Mouse (Mus musculus): Measurements from ENCODE around the gene Cep112. TPM values are rescaled to one million over a fixed set of nuclear protein-coding genes. Genes with fewer than 3 reads are reported as not detected.

Cep112 gene
- polyA plus RNA-seq, 1 experiment from 2014 or later = 1.3 TPM

GRCm38 (mm10) chr11:108821771-108822170 lies 396.8 kb downstream of the Cep112 start:
- no peak overlapping the region for H3K4me2 ChIP-seq
- H3K9me3 ChIP-seq (replicated peaks) = no peaks in the 10 kb centered on the region
- no peaks in the 10 kb centered on the region for H3K36me3 ChIP-seq (replicated peaks)
- H3K27me3 ChIP-seq = no peaks in the 10 kb centered on the region
- H3K4me3 ChIP-seq (replicated peaks) = no peak overlapping the region
- ATAC-seq (ENCODE audit: insufficient read depth) = no peak
- H3K27ac ChIP-seq (replicated peaks) = no peak overlapping the region
- 55% methylated on average over 4 of the region's 4 CpGs for WGBS (ENCODE audit: insufficient replicate concordance)
- no peak overlapping the region for H3K9ac ChIP-seq
- H3K4me1 ChIP-seq (replicated peaks) = no peaks in the 10 kb centered on the region

- Histone ChIP-seq H3K4me1 (replicated peaks) (no peaks in the 10 kb centered on the region), H3K9ac (no peak overlapping the region), H3K27ac (replicated peaks) (no peak overlapping the region), H3K9me3 (replicated peaks) (no peaks in the 10 kb centered on the region), H3K4me2 (no peak overlapping the region), H3K27me3 (no peaks in the 10 kb centered on the region), H3K36me3 (replicated peaks) (no peaks in the 10 kb centered on the region), H3K4me3 (replicated peaks) (no peak overlapping the region)
- ATAC-seq (ENCODE audit: insufficient read depth) = no peak
- WGBS (ENCODE audit: insufficient replicate concordance) = 56% methylated on average over 7 of the region's 7 CpGs
Measured at GRCm38 (mm10) chr11:108822257-108822656, 397.3 kb downstream of the Cep112 start.

GRCm38 (mm10) chr11:108827321-108827720 lies 402.3 kb downstream of the Cep112 start:
- Histone ChIP-seq H3K4me2 (no peak overlapping the region), H3K4me1 (replicated peaks) (no peaks in the 10 kb centered on the region), H3K27me3 (no peaks in the 10 kb centered on the region), H3K4me3 (replicated peaks) (no peak overlapping the region), H3K27ac (replicated peaks) (no peak overlapping the region), H3K36me3 (replicated peaks) (no peaks in the 10 kb centered on the region), H3K9me3 (replicated peaks) (no peaks in the 10 kb centered on the region), H3K9ac (no peak overlapping the region)
- ATAC-seq (ENCODE audit: insufficient read depth) = no peak

GRCm38 (mm10) chr11:108828374-108829025 lies 403.5 kb downstream of the Cep112 start:
- 44% methylated on average over 4 of the region's 4 CpGs for WGBS (ENCODE audit: insufficient replicate concordance)
- Histone ChIP-seq H3K27ac (replicated peaks) (no peak overlapping the region), H3K9ac (no peak overlapping the region), H3K4me3 (replicated peaks) (no peak overlapping the region), H3K36me3 (replicated peaks) (no peaks in the 10 kb centered on the region), H3K9me3 (replicated peaks) (no peaks in the 10 kb centered on the region), H3K4me1 (replicated peaks) (no peaks in the 10 kb centered on the region), H3K27me3 (no peaks in the 10 kb centered on the region), H3K4me2 (no peak overlapping the region)
- ATAC-seq (ENCODE audit: insufficient read depth) = no peak

GRCm38 (mm10) chr11:108836706-108837105 lies 411.7 kb downstream of the Cep112 start:
- H3K27ac ChIP-seq (replicated peaks) = no peak overlapping the region

GRCm38 (mm10) chr11:108840195-108840594 lies 415.2 kb downstream of the Cep112 start:
- H3K27ac ChIP-seq (replicated peaks) = no peak overlapping the region
- no peak overlapping the region for H3K4me2 ChIP-seq
- no peaks in the 10 kb centered on the region for H3K4me1 ChIP-seq (replicated peaks)
- no peaks in the 10 kb centered on the region for H3K36me3 ChIP-seq (replicated peaks)
- H3K9ac ChIP-seq = no peak overlapping the region
- H3K27me3 ChIP-seq = no peaks in the 10 kb centered on the region
- H3K4me3 ChIP-seq (replicated peaks) = no peak overlapping the region
- ATAC-seq (ENCODE audit: insufficient read depth) = no peak
- WGBS (ENCODE audit: insufficient replicate concordance) = 56% methylated on average over 3 of the region's 3 CpGs
- H3K9me3 ChIP-seq (replicated peaks) = no peaks in the 10 kb centered on the region

More at GRCm38 (mm10) chr11:108836706-108837105, 411.7 kb downstream of the Cep112 start:
- no peaks in the 10 kb centered on the region for H3K9me3 ChIP-seq (replicated peaks)
- no peak overlapping the region for H3K9ac ChIP-seq
- H3K4me3 ChIP-seq (replicated peaks) = no peak overlapping the region
- H3K4me1 ChIP-seq (replicated peaks) = no peaks in the 10 kb centered on the region
- no peak overlapping the region for H3K4me2 ChIP-seq
- whole genome bisulfite sequencing (ENCODE audit: insufficient replicate concordance) = 74% methylated on average over 4 of the region's 4 CpGs
- no peaks in the 10 kb centered on the region for H3K27me3 ChIP-seq
- no peaks in the 10 kb centered on the region for H3K36me3 ChIP-seq (replicated peaks)
- ATAC-seq (ENCODE audit: insufficient read depth) = no peak

- Histone ChIP-seq H3K9ac (no peak overlapping the region), H3K27me3 (no peaks in the 10 kb centered on the region), H3K4me1 (replicated peaks) (no peaks in the 10 kb centered on the region; the same call in 1 of the 2 replicates), H3K27ac (replicated peaks) (no peak overlapping the region), H3K36me3 (replicated peaks) (no peaks in the 10 kb centered on the region), H3K4me3 (replicated peaks) (no peak overlapping the region), H3K9me3 (replicated peaks) (no peaks in the 10 kb centered on the region), H3K4me2 (no peak overlapping the region)
- no peak for ATAC-seq (ENCODE audit: insufficient read depth)
- 31% methylated on average over 2 of the region's 2 CpGs for WGBS (ENCODE audit: insufficient replicate concordance)
Measured at GRCm38 (mm10) chr11:108842765-108843164, 417.8 kb downstream of the Cep112 start.

GRCm38 (mm10) chr11:108845971-108846370 lies 421.0 kb downstream of the Cep112 start:
- 43% methylated on average over 2 of the region's 2 CpGs for WGBS (ENCODE audit: insufficient replicate concordance)
- Histone ChIP-seq H3K9me3 (replicated peaks) (no peaks in the 10 kb centered on the region), H3K4me3 (replicated peaks) (no peak overlapping the region), H3K36me3 (replicated peaks) (no peaks in the 10 kb centered on the region), H3K27ac (replicated peaks) (no peak overlapping the region), H3K27me3 (no peaks in the 10 kb centered on the region), H3K9ac (no peak overlapping the region), H3K4me1 (replicated peaks) (no peaks in the 10 kb centered on the region; the same call in 1 of the 2 replicates), H3K4me2 (no peak overlapping the region)
- no peak for ATAC-seq (ENCODE audit: insufficient read depth)

GRCm38 (mm10) chr11:108846479-108846878 lies 421.5 kb downstream of the Cep112 start:
- Histone ChIP-seq H3K9me3 (replicated peaks) (no peaks in the 10 kb centered on the region), H3K4me1 (replicated peaks) (no peaks in the 10 kb centered on the region; the same call in 1 of the 2 replicates), H3K27ac (replicated peaks) (no peak overlapping the region), H3K36me3 (replicated peaks) (no peaks in the 10 kb centered on the region), H3K4me2 (no peak overlapping the region), H3K9ac (no peak overlapping the region), H3K4me3 (replicated peaks) (no peak overlapping the region), H3K27me3 (no peaks in the 10 kb centered on the region)
- WGBS (ENCODE audit: insufficient replicate concordance) = 68% methylated on average over 3 of the region's 3 CpGs
- no peak for ATAC-seq (ENCODE audit: insufficient read depth)

GRCm38 (mm10) chr11:108851771-108852170 lies 426.8 kb downstream of the Cep112 start:
- no peak overlapping the region for H3K4me2 ChIP-seq
- H3K27ac ChIP-seq (replicated peaks) = no peak overlapping the region
- H3K9ac ChIP-seq = no peak overlapping the region
- no peak overlapping the region for H3K4me3 ChIP-seq (replicated peaks)
- no peak for ATAC-seq (ENCODE audit: insufficient read depth)
- H3K36me3 ChIP-seq (replicated peaks) = no peaks in the 10 kb centered on the region
- no peaks in the 10 kb centered on the region for H3K4me1 ChIP-seq (replicated peaks)
- 64% methylated on average over 1 of the region's 1 CpGs for WGBS (ENCODE audit: insufficient replicate concordance)
- H3K27me3 ChIP-seq = no peaks in the 10 kb centered on the region
- no peaks in the 10 kb centered on the region for H3K9me3 ChIP-seq (replicated peaks)

GRCm38 (mm10) chr11:108857254-108857653 lies 432.3 kb downstream of the Cep112 start:
- Histone ChIP-seq H3K4me2 (no peak overlapping the region), H3K4me1 (replicated peaks) (no peaks in the 10 kb centered on the region; the same call in 1 of the 2 replicates), H3K27ac (replicated peaks) (no peak overlapping the region), H3K36me3 (replicated peaks) (no peaks in the 10 kb centered on the region), H3K9ac (no peak overlapping the region), H3K4me3 (replicated peaks) (no peak overlapping the region), H3K27me3 (no peaks in the 10 kb centered on the region), H3K9me3 (replicated peaks) (no peaks in the 10 kb centered on the region)
- 60% methylated on average over 6 of the region's 6 CpGs for WGBS (ENCODE audit: insufficient replicate concordance)
- ATAC-seq (ENCODE audit: insufficient read depth) = no peak

Data from liver, embryonic 15.5 days (tissue).